Mouse (Mus musculus): ENCODE measurements around the gene Noct. TPM values are rescaled to one million over a fixed set of nuclear protein-coding genes. Genes with fewer than 3 reads are reported as not detected.
"Not testable (repeated sequence)": the region's sequence is repeated elsewhere in the genome, so short reads cannot be mapped to it uniquely, and the experiment has no call there.

The Noct gene
- polyA plus RNA-seq, 1 experiment from 2014 or later, result 8.9 TPM

DNA sequence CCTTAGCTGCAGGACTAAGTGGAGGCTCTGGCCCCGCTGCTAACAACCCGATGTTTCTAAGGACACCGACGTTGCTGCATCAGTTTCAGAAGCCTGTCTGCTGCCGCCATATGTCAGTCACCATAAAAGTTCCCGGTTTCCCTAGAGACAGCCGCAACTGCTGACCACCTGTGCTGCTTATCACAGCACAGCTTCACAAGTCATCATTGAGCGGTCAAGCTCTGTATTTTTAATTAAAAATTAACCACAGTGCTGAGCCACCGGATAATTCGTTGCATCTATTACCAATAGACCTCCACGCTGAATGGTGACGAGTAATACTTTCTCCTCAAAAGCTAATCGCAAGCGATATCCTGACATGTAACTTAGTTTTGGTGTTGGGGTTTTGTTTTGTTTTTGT lies 19.4 kb upstream of the Noct start:
- Histone ChIP-seq H3K9ac (no peak overlapping the region), H3K4me2 (no peak overlapping the region), H3K9me3 (ENCODE audit: low read depth, low read length) (no peaks in the 10 kb centered on the region), H3K27ac (ENCODE audit: low read depth) (no peak overlapping the region), H3K36me3 (ENCODE audit: insufficient read depth) (no peaks in the 10 kb centered on the region), H3K4me3 (ENCODE audit: low read depth, low read length) (no peak overlapping the region), H3K4me1 (ENCODE audit: insufficient read depth) (no peaks in the 10 kb centered on the region), H3K27me3 (ENCODE audit: insufficient read depth, low read length) (no peaks in the 10 kb centered on the region)
- no peak for DNase-seq
- WGBS, result 93% methylated on average over 14 of the region's 14 CpGs
- no peak for ATAC-seq (ENCODE audit: insufficient read depth)
- no peak for TF ChIP-seq CTCF (IDR thresholded peaks at IDR 0.05; ENCODE audit: low read depth)

DNA sequence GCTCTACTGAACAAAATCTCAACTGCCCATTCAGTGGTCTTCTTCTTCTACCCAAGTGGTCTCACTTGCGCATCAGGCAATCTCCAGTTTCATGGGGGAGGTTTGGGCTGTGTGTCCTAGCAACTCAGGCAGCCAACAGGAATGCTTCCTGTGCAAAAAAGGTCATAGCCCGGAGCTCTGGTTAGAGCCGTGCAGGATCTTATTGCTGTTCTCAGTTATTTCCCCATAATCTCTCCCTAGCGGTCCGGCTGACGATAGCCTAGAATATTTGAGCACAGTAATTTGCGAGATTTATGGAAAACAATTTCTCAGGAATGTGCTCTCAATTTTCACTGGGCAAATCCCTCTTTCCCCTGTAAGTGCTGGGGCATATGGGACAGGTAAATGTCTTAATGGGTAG lies 17.7 kb upstream of the Noct start:
- no peak overlapping the region for H3K4me3 ChIP-seq (ENCODE audit: low read depth, low read length)
- no peak overlapping the region for H3K27ac ChIP-seq (ENCODE audit: low read depth)
- no peak overlapping the region for H3K4me2 ChIP-seq
- DNase-seq (no peak), ATAC-seq (ENCODE audit: insufficient read depth) (no peak)
- H3K36me3 ChIP-seq (ENCODE audit: insufficient read depth), result no peaks in the 10 kb centered on the region
- whole genome bisulfite sequencing, result 72% methylated on average over 7 of the region's 7 CpGs
- H3K27me3 ChIP-seq (ENCODE audit: insufficient read depth, low read length), result no peaks in the 10 kb centered on the region
- no peak for TF ChIP-seq CTCF (IDR thresholded peaks at IDR 0.05; ENCODE audit: low read depth)
- no peaks in the 10 kb centered on the region for H3K9me3 ChIP-seq (ENCODE audit: low read depth, low read length)
- no peak overlapping the region for H3K9ac ChIP-seq
- no peaks in the 10 kb centered on the region for H3K4me1 ChIP-seq (ENCODE audit: insufficient read depth)

DNA sequence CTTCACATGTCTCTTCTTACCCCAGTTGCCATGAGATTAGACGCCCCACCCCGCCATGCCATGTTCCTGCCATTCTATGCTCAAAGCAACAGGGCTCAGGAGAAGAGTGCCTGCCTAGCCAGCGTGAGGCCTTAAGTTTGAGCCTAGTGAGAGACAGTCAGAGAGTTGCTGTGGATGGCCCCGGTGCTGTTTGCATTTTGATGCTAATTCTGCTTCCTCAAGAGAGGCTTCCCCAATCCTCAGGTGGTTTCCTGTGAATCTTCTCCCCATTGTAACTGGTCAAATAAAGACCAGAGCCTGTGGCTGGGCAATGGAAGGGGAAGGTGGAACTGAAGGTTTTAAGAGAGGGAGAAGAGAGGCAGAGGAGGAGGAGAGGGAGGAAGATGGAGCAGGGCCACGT lies 15.6 kb upstream of the Noct start:
- H3K4me1 ChIP-seq (ENCODE audit: insufficient read depth), result no peaks in the 10 kb centered on the region
- no peak overlapping the region for H3K9ac ChIP-seq
- no peak overlapping the region for H3K27ac ChIP-seq (ENCODE audit: low read depth)
- H3K27me3 ChIP-seq (ENCODE audit: insufficient read depth, low read length), result no peaks in the 10 kb centered on the region
- no peak for TF ChIP-seq CTCF (IDR thresholded peaks at IDR 0.05; ENCODE audit: low read depth)
- no peaks in the 10 kb centered on the region for H3K9me3 ChIP-seq (ENCODE audit: low read depth, low read length)
- WGBS, result 58% methylated on average over 5 of the region's 5 CpGs
- DNase-seq, result no peak
- H3K4me3 ChIP-seq (ENCODE audit: low read depth, low read length), result no peak overlapping the region
- H3K36me3 ChIP-seq (ENCODE audit: insufficient read depth), result no peaks in the 10 kb centered on the region
- no peak overlapping the region for H3K4me2 ChIP-seq
- ATAC-seq (ENCODE audit: insufficient read depth), result no peak

DNA sequence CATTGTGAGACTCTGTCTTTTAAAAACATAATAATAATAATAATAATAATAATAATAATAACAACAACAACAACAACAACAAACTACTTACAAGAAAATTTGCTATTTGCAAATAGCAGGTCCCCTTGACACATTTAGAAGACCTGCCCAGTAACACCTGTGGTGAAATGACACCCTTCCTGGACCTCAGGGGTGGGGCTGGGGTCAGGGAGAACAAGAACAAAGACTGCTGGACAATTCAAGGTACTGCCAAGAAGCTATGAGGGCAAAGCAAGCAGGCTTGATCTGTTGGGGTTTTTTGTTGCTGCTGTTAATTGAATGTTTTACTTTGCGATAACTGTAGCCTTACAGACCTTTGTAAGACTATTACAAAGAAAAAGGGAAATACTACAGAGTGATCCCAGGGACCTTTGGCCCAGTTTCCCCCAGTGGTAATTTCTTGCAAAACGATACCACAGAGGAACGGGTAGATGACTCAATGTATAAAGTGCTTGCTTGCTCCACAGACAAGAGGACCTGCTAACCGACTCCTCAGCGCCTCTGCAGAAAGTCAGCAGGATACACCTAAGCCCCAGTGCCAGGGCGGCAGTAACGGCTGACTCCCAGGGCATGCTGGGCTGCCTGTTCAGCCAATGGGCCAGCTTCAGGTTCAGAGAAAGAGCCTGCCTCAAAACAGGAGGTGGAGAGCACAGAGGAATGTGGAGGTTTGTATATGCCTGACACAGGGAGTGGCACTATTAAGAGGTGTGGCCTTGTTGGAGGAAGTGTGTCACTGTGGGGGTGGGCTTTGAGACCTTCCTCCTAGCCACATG lies 14.5 kb upstream of the Noct start:
- ATAC-seq (ENCODE audit: insufficient read depth) (no peak), DNase-seq (no peak)
- 79% methylated on average over 7 of the region's 7 CpGs for WGBS
- H3K27me3 ChIP-seq (ENCODE audit: insufficient read depth, low read length), result no peaks in the 10 kb centered on the region
- no peaks in the 10 kb centered on the region for H3K4me1 ChIP-seq (ENCODE audit: insufficient read depth)
- H3K9ac ChIP-seq, result no peak overlapping the region
- TF ChIP-seq CTCF (IDR thresholded peaks at IDR 0.05; ENCODE audit: low read depth), result no peak
- H3K4me3 ChIP-seq (ENCODE audit: low read depth, low read length), result no peak overlapping the region
- no peak overlapping the region for H3K27ac ChIP-seq (ENCODE audit: low read depth)
- H3K9me3 ChIP-seq (ENCODE audit: low read depth, low read length), result no peaks in the 10 kb centered on the region
- H3K36me3 ChIP-seq (ENCODE audit: insufficient read depth), result no peaks in the 10 kb centered on the region
- H3K4me2 ChIP-seq, result no peak overlapping the region

DNA sequence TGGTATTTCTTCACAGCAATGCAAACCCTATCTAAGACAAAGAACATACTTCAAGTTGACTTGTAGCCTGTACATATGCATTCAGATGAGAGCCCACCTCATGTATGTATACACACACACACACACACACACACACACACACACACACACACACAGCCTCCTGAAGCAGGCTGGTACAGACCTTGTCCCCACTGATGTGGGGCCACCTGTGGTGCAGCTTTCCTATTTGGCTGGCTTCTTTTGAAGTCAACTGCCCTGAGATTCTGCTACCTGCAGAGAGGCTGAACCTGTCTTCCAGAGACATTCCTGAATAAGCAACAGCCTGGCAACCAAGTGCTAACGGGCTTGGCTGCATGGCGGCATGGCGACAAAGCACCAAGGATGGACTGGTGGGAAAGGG lies 13.8 kb upstream of the Noct start:
- Histone ChIP-seq H3K36me3 (ENCODE audit: insufficient read depth) (no peaks in the 10 kb centered on the region), H3K4me1 (ENCODE audit: insufficient read depth) (no peaks in the 10 kb centered on the region), H3K9me3 (ENCODE audit: low read depth, low read length) (no peaks in the 10 kb centered on the region), H3K9ac (no peak overlapping the region), H3K27ac (ENCODE audit: low read depth) (no peak overlapping the region), H3K4me2 (no peak overlapping the region), H3K4me3 (ENCODE audit: low read depth, low read length) (no peak overlapping the region), H3K27me3 (ENCODE audit: insufficient read depth, low read length) (no peaks in the 10 kb centered on the region)
- no peak for TF ChIP-seq CTCF (IDR thresholded peaks at IDR 0.05; ENCODE audit: low read depth)
- WGBS, result 93% methylated on average over 3 of the region's 3 CpGs
- no peak for DNase-seq
- no peak for ATAC-seq (ENCODE audit: insufficient read depth)

- H3K9me3 ChIP-seq (ENCODE audit: low read depth, low read length), result no peaks in the 10 kb centered on the region
- 95% methylated on average over 3 of the region's 3 CpGs for WGBS
- no peak overlapping the region for H3K4me3 ChIP-seq (ENCODE audit: low read depth, low read length)
- no peak for ATAC-seq (ENCODE audit: insufficient read depth)
- H3K27ac ChIP-seq (ENCODE audit: low read depth), result no peak overlapping the region
- DNase-seq, result no peak
- H3K36me3 ChIP-seq (ENCODE audit: insufficient read depth), result no peaks in the 10 kb centered on the region
- H3K4me2 ChIP-seq, result no peak overlapping the region
- no peaks in the 10 kb centered on the region for H3K4me1 ChIP-seq (ENCODE audit: insufficient read depth)
- TF ChIP-seq CTCF (IDR thresholded peaks at IDR 0.05; ENCODE audit: low read depth), result no peak
- H3K9ac ChIP-seq, result no peak overlapping the region
- no peaks in the 10 kb centered on the region for H3K27me3 ChIP-seq (ENCODE audit: insufficient read depth, low read length)
Measured at GRCm38 (mm10) chr3:51213111-51213510, 11.1 kb upstream of the Noct start.

GRCm38 (mm10) chr3:51215681-51216080 lies 8.6 kb upstream of the Noct start:
- Histone ChIP-seq H3K4me3 (ENCODE audit: low read depth, low read length) (no peak overlapping the region), H3K36me3 (ENCODE audit: insufficient read depth) (no peaks in the 10 kb centered on the region), H3K4me2 (no peak overlapping the region), H3K9me3 (ENCODE audit: low read depth, low read length) (no peaks in the 10 kb centered on the region), H3K4me1 (ENCODE audit: insufficient read depth) (no peaks in the 10 kb centered on the region), H3K9ac (no peak overlapping the region), H3K27me3 (ENCODE audit: insufficient read depth, low read length) (no peaks in the 10 kb centered on the region), H3K27ac (ENCODE audit: low read depth) (no peak overlapping the region)
- no peak for TF ChIP-seq CTCF (IDR thresholded peaks at IDR 0.05; ENCODE audit: low read depth)
- ATAC-seq (ENCODE audit: insufficient read depth) (no peak), DNase-seq (no peak)
- 87% methylated on average over 6 of the region's 6 CpGs for WGBS

GRCm38 (mm10) chr3:51216351-51216750 lies 7.9 kb upstream of the Noct start:
- not testable (repeated sequence) for DNase-seq; H3K9me3 ChIP-seq (ENCODE audit: low read depth, low read length); ATAC-seq (ENCODE audit: insufficient read depth); H3K36me3 ChIP-seq (ENCODE audit: insufficient read depth); H3K4me2 ChIP-seq; H3K27me3 ChIP-seq (ENCODE audit: insufficient read depth, low read length); H3K4me1 ChIP-seq (ENCODE audit: insufficient read depth); H3K27ac ChIP-seq (ENCODE audit: low read depth); H3K9ac ChIP-seq; H3K4me3 ChIP-seq (ENCODE audit: low read depth, low read length)
- WGBS, result 75% methylated on average over 5 of the region's 10 CpGs

DNA sequence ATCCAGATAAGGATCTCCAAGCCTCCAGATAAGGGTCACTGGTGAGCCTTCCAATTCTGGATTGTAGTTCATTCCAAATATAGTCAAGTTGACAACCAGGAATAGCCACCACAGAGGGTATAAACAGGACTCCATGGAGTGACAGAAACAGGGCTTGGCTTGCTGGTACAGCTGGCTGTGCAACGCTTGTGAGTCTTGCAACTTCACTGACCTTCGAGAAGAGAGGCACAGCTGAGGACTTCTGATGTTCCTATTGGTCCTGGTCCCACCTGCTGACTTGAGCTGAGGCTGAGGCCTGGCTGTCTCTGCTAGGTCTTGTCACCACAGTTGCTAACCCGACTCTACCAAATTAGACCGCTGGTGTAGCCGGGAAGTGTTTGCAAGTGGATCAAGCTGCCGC lies 5.9 kb upstream of the Noct start:
- DNase-seq; ATAC-seq (ENCODE audit: insufficient read depth): not testable (repeated sequence)
- 82% methylated on average over 6 of the region's 6 CpGs for WGBS

More for the DNA sequence above, 5.9 kb upstream of the Noct start:
- H3K4me3 ChIP-seq (ENCODE audit: low read depth, low read length); H3K27ac ChIP-seq (ENCODE audit: low read depth); H3K27me3 ChIP-seq (ENCODE audit: insufficient read depth, low read length); H3K4me1 ChIP-seq (ENCODE audit: insufficient read depth); H3K9me3 ChIP-seq (ENCODE audit: low read depth, low read length); H3K4me2 ChIP-seq; H3K36me3 ChIP-seq (ENCODE audit: insufficient read depth); H3K9ac ChIP-seq: not testable (repeated sequence)

Measured in lung, embryonic 14.5 days (tissue).